Mouse (Mus musculus) subcutaneous adipose tissue, adult 2 months (tissue): ENCODE results near the gene Actl10. TPM values are rescaled to one million over a fixed set of nuclear protein-coding genes. Genes with fewer than 3 reads are reported as not detected.

Experiments used
- polyA plus RNA-seq: library from polyadenylated mRNA; depleted of rRNA; stranded (reverse); fragments of >200 nt; gene quantifications from 2 replicates; pipeline ENCODE4 v1.2.3, GENCODE M21; 2012; ENCODE audit warnings: low replicate concordance; rRNA removed

The Actl10 gene
- polyA plus RNA-seq: not detected in 2 replicates

GRCm38 (mm10) chr2:154551476-154551875, at the start of gene Actl10:
Actl10 (plus strand) TSS chr2:154551776.

GRCm38 (mm10) chr2:154546711-154547110, 4.9 kb upstream of the Actl10 start, which contains the start of gene 1700003F12Rik:
1700003F12Rik (plus strand) TSS chr2:154547085.

GRCm38 (mm10) chr2:154558264-154559039, 6.9 kb downstream of the Actl10 start, which contains the start of gene Necab3:
Necab3 (minus strand) TSS chr2:154558890.

GRCm38 (mm10) chr2:154569836-154570286, 18.3 kb downstream of the Actl10 start, which contains the start of gene E2f1:
E2f1 (minus strand) TSS chr2:154569892.

Other genes with a start within 250 kb of the Actl10 start
- not detected in 2 replicates for gene Bpifb9b, start 244.5 kb upstream of the Actl10 start, polyA plus RNA-seq
- 11.2 and 12.8 TPM in 2 replicates for gene Cdk5rap1, start 178.8 kb upstream of the Actl10 start, polyA plus RNA-seq
- 25.8 and 67.9 TPM in 2 replicates for gene Snta1, start 143.7 kb upstream of the Actl10 start, polyA plus RNA-seq
- 11.2 and 20.3 TPM in 2 replicates for gene Cbfa2t2, start 115.3 kb upstream of the Actl10 start, polyA plus RNA-seq
- 0.77 and 1.5 TPM in 2 replicates for gene 1700003F12Rik, start 4.7 kb upstream of the Actl10 start, polyA plus RNA-seq
- 1.6 and 8.0 TPM in 2 replicates for gene Necab3, start 7.1 kb downstream of the Actl10 start, polyA plus RNA-seq
- 13.4 and 15.1 TPM in 2 replicates for gene E2f1, start 18.1 kb downstream of the Actl10 start, polyA plus RNA-seq
- 60.5 and 151 TPM in 2 replicates for gene Pxmp4, start 51.9 kb downstream of the Actl10 start, polyA plus RNA-seq
- gene Zfp341, start 61.5 kb downstream of the Actl10 start, polyA plus RNA-seq: 4.0 and 6.1 TPM in 2 replicates
- gene 4930519P11Rik, start 61.7 kb downstream of the Actl10 start, polyA plus RNA-seq: 0.57 and 0.87 TPM in 2 replicates
- gene Chmp4b, start 99.9 kb downstream of the Actl10 start, polyA plus RNA-seq: 118 and 161 TPM in 2 replicates
- gene Gm14214, start 218.3 kb downstream of the Actl10 start, polyA plus RNA-seq: not detected in 2 replicates
- gene Raly, start 239.3 kb downstream of the Actl10 start, polyA plus RNA-seq: 155 and 533 TPM in 2 replicates
- gene a, start 239.6 kb downstream of the Actl10 start, polyA plus RNA-seq: 4.7 TPM in 1 of 2 replicates, not detected in the other